Mouse (Mus musculus): ENCODE measurements at regions not wholly inside any gene's neighbourhood (a gene's known extent, or its start where the extent isn't known, plus 50 kb on each side); places are given as distances from the start of the nearest gene placed in this dataset.
"Not testable (repeated sequence)": the region's sequence is repeated elsewhere in the genome, so short reads cannot be mapped to it uniquely, and the experiment has no call there.

DNA sequence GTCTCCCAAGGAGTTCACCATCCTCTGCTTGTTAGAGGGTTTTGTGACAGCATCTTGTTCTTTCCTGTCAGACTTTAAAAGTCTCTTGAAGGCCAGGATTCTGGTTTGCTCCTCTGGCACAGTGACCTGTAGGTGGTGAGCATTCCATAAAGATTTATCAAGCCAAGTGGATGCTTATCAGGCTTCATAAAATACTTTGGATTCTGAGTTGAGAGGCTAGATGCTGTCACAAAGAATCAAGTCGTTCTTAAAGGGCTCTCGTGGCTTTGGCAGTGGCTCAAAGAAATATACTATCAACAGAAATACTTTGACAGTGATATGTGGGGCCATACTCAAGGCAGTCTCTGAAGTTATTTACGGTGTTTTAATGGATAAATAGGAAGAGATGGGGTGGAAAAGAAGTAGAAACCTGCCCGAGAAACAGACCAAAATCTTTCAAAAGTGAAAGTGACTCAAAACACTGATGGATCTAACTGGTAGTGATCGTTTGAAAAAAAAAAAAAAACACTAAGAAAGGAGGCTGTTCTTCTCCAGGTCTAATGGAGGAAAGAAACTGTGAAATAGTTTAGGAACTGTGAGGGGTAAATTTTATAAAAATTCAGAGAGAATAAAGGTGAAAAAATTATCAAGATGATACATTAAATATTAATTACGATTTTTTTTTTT lies 273.2 kb upstream of the Pfkp start:
- H3K4me1 ChIP-seq (ENCODE audit: control insufficient read depth, insufficient read depth, low read length): no peaks in the 10 kb centered on the region
- no peak overlapping the region for H3K4me3 ChIP-seq (ENCODE audit: insufficient read depth, low read length)
- H3K27ac ChIP-seq (ENCODE audit: insufficient read depth, low read length): no peak overlapping the region
- no peak for TF ChIP-seq POLR2A (IDR thresholded peaks at IDR 0.05; ENCODE audit: extremely low read depth, insufficient read depth, low read length)
- no peak for TF ChIP-seq CTCF (IDR thresholded peaks at IDR 0.05; ENCODE audit: extremely low read depth, insufficient read depth, low read length)

DNA sequence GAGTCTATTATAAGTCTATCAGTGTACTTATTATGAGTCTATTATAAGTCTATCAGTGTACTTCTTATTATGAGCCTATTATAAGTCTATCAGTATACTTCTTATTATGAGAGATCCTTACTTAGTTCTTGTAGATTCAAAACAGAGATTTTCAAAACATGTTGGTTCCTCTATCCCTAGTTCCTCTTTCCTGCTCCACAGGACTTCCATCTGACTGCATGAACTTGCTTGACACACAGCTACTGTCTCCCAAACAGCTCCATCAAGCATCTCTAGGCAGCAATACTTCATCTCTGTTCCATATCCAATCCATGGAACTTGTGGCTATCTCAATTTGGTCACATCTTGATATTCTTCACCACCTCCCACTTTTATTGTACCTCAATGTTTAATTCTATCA lies 257.4 kb upstream of the Pfkp start:
- TF ChIP-seq CTCF (IDR thresholded peaks at IDR 0.05; ENCODE audit: extremely low read depth, insufficient read depth, low read length) (no peak), POLR2A (IDR thresholded peaks at IDR 0.05; ENCODE audit: extremely low read depth, insufficient read depth, low read length) (no peak)
- H3K27ac ChIP-seq (ENCODE audit: insufficient read depth, low read length): no peak overlapping the region
- no peak overlapping the region for H3K4me3 ChIP-seq (ENCODE audit: insufficient read depth, low read length)
- H3K4me1 ChIP-seq (ENCODE audit: control insufficient read depth, insufficient read depth, low read length): no peaks in the 10 kb centered on the region

DNA sequence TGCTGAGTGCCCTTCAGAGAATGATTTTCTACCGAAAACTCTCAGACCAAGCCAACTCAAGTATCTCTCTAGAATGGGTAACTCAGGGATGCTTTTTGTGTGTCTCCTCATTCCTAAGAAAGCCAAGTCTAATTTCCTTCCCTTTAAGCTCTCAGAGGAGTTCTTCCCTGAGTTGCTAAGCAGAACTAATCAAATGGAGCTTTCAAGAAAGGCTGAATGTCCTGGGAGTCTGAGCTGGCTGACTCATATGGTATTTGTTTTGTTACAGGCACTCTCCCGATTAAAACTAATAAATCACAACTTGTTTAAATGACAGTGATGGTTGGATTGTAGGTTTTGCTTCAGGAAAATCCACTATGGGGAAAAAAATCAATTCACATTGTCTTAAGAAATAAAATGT lies 253.1 kb upstream of the Pfkp start:
- H3K4me1 ChIP-seq (ENCODE audit: control insufficient read depth, insufficient read depth, low read length): no peaks in the 10 kb centered on the region
- no peak for TF ChIP-seq CTCF (IDR thresholded peaks at IDR 0.05; ENCODE audit: extremely low read depth, insufficient read depth, low read length)
- no peak for TF ChIP-seq POLR2A (IDR thresholded peaks at IDR 0.05; ENCODE audit: extremely low read depth, insufficient read depth, low read length)
- H3K27ac ChIP-seq (ENCODE audit: insufficient read depth, low read length): no peak overlapping the region
- H3K4me3 ChIP-seq (ENCODE audit: insufficient read depth, low read length): no peak overlapping the region

DNA sequence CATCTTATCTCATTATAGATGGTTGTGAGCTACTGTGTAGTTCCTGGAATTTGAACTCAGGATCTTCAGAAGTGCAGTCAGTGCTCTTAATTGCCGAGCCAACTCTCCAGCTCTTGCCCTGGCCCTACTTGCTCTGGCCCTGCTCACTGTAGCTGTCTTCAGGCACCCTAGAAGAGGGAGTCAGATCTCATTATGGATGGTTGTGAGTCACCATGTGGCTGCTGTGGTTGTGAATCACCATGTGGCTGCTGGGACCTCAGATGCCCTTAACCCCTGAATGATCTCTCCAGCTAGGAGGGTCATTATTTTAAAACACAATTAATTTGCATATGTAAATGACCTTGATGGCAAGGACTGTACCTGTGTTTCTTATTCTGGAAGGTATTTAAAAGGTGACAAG lies 249.1 kb upstream of the Pfkp start:
- no peak overlapping the region for H3K4me3 ChIP-seq (ENCODE audit: insufficient read depth, low read length)
- H3K4me1 ChIP-seq (ENCODE audit: control insufficient read depth, insufficient read depth, low read length): no peaks in the 10 kb centered on the region
- H3K27ac ChIP-seq (ENCODE audit: insufficient read depth, low read length): no peak overlapping the region
- no peak for TF ChIP-seq POLR2A (IDR thresholded peaks at IDR 0.05; ENCODE audit: extremely low read depth, insufficient read depth, low read length)
- TF ChIP-seq CTCF (IDR thresholded peaks at IDR 0.05; ENCODE audit: extremely low read depth, insufficient read depth, low read length): no peak

DNA sequence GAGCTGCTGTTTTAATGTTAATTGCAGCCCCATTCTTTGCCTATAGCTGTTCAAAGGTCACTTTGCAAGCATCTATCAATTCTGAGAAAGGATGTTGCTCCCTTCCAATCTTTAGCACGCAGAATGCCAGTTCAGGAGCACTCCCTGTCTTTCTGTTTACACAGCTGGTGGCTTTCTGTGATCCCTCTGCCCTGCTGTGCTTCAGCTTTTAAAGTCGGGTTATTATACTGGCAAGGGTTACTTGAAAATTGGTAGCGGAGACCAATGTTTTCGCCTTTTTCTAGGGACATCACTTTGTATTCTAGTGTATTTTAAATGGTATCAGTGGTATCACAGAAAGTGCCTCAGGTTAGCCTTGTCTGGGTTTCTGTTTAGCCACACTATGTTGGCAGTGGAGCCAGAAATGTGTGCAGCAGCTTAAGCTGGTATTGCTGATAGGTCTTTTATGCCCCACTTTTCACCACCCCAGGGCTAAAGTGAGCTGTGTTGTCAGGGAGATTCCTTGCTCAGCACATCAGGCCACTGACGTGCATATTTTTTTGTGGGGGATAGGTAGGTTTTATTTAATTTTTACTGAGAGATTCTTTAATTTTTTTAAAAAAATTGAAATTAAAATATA lies 243.0 kb upstream of the Pfkp start:
- no peak overlapping the region for H3K27ac ChIP-seq (ENCODE audit: insufficient read depth, low read length)
- H3K4me1 ChIP-seq (ENCODE audit: control insufficient read depth, insufficient read depth, low read length): no peaks in the 10 kb centered on the region
- TF ChIP-seq POLR2A (IDR thresholded peaks at IDR 0.05; ENCODE audit: extremely low read depth, insufficient read depth, low read length) (no peak), CTCF (IDR thresholded peaks at IDR 0.05; ENCODE audit: extremely low read depth, insufficient read depth, low read length) (no peak)
- no peak overlapping the region for H3K4me3 ChIP-seq (ENCODE audit: insufficient read depth, low read length)

DNA sequence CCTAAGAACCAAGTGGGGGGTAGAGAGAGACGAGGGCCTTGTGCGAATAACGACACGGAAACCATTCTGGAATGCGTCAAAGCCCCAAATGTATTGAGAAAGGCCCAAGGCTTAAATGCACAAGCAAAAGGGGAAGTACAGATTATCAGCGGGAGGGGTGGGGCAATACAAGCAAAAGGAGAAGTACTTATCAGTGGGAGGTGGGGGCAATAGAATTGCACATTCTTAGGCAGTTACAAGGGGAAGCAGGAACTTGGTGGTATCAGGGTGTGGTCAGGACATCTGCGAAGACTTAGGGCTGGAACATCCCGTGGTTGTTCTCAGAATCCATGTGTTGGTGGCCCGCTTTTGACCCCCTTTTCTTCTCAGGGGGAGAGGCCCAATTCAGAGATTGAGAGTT lies 240.9 kb upstream of the Pfkp start:
- H3K4me3 ChIP-seq (ENCODE audit: insufficient read depth, low read length); H3K4me1 ChIP-seq (ENCODE audit: control insufficient read depth, insufficient read depth, low read length); H3K27ac ChIP-seq (ENCODE audit: insufficient read depth, low read length): not testable (repeated sequence)

DNA sequence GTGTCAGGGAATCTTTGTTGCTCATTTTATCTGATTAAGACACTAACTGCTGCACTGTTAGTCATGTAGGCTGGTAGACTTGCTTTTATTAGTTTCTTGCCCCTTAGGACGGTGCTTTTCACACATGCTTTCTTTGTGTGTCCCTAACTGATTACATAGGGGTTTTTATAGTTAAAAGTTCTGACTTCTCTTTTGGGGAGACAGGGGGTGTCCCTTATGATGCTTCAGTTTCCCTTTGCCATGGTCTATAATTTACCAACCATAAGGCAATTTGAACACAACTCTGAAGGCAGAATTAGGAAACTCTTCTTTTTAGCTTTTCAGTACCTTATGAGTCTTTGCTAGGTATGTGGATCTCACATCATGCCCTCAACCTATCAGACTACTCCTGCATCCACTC lies 239.8 kb upstream of the Pfkp start:
- Histone ChIP-seq H3K4me1 (ENCODE audit: control insufficient read depth, insufficient read depth, low read length) (no peaks in the 10 kb centered on the region), H3K4me3 (ENCODE audit: insufficient read depth, low read length) (no peak overlapping the region), H3K27ac (ENCODE audit: insufficient read depth, low read length) (no peak overlapping the region)
- TF ChIP-seq CTCF (IDR thresholded peaks at IDR 0.05; ENCODE audit: extremely low read depth, insufficient read depth, low read length) (no peak), POLR2A (IDR thresholded peaks at IDR 0.05; ENCODE audit: extremely low read depth, insufficient read depth, low read length) (no peak)

DNA sequence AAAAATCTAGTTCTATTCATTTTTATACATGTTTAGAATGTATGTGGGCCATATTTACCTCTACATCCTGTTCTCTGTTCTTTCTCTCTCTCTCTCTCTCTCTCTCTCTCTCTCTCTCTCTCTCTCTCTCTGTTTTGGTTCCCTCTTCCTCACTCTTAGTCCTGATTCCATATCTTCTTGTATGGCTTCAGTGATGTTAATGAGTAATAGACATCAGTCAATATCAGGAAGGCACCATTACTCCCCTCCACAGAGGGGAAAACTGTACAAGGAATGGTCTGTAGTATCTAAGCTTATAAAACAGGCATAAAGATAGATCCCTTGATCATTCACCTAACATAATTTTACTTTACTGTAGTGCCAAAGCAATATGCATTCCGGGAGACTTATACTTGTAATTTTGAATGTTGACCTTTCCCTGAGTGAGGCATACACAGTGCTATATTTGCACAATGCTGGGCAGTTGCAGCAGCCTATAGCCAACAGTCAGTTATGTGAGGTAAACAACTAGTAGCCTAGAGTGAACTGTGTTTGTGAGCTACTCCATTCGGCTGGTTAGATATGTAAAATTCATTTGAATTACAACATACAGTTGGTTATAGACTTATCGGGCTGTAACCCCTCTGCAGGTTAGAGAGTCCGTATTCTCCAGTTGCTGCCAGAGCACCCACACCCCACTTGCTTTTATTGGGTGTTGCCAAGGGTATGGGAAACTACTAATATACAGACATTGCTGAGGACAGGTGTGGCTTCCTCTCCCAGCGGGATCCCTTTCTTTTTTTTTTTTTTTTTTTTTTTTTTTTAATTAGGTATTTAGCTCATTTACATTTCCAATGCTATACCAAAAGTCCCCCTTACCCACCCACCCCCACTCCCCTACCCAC lies 228.7 kb upstream of the Pfkp start:
- Histone ChIP-seq H3K27ac (ENCODE audit: insufficient read depth, low read length) (no peak overlapping the region), H3K4me1 (ENCODE audit: control insufficient read depth, insufficient read depth, low read length) (no peaks in the 10 kb centered on the region), H3K4me3 (ENCODE audit: insufficient read depth, low read length) (no peak overlapping the region)
- TF ChIP-seq CTCF (IDR thresholded peaks at IDR 0.05; ENCODE audit: extremely low read depth, insufficient read depth, low read length): no peak
- no peak for TF ChIP-seq POLR2A (IDR thresholded peaks at IDR 0.05; ENCODE audit: extremely low read depth, insufficient read depth, low read length)

DNA sequence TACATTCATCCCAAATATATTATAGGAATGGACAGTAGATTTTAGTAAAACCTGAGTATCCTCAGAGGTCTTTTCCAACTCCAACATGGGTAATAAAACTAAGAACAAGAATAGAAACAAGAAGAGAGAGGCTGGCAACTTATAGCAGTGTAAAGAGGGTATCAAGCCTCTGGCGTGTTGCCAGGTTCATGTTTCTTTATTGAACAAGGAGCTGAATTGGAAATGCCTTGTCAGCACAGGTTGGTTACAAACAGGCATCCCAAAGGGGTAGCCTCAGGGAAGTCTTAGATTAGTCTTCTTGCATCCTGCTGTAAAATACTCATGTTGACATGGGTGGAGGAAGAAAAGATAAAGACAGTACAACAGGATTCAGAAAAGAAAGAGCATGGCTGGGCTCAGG lies 213.6 kb upstream of the Pfkp start:
- TF ChIP-seq CTCF (IDR thresholded peaks at IDR 0.05; ENCODE audit: extremely low read depth, insufficient read depth, low read length): no peak
- no peak for TF ChIP-seq POLR2A (IDR thresholded peaks at IDR 0.05; ENCODE audit: extremely low read depth, insufficient read depth, low read length)
- Histone ChIP-seq H3K27ac (ENCODE audit: insufficient read depth, low read length) (no peak overlapping the region), H3K4me3 (ENCODE audit: insufficient read depth, low read length) (no peak overlapping the region), H3K4me1 (ENCODE audit: control insufficient read depth, insufficient read depth, low read length) (no peaks in the 10 kb centered on the region)

DNA sequence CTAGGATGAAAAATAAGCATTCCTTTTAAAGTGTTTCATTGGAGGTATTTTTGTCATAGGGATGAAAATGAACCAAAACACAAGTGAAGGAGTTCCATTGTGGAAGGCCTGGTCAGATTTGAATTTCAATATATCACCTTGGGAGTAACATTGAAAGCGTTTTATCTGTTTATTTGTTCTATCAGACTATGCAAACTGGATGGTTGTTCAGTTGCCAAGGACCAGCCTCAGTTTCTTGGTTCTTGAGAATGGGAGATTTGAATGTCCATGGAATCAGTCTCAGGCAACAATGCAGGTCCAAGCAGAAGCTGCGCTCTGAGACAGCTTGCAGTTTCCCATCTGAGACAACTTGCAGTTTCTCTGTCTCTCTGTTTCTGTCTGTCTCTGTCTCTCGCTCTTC lies 211.0 kb upstream of the Pfkp start:
- no peak for TF ChIP-seq POLR2A (IDR thresholded peaks at IDR 0.05; ENCODE audit: extremely low read depth, insufficient read depth, low read length)
- no peak for TF ChIP-seq CTCF (IDR thresholded peaks at IDR 0.05; ENCODE audit: extremely low read depth, insufficient read depth, low read length)
- H3K27ac ChIP-seq (ENCODE audit: insufficient read depth, low read length): no peak overlapping the region
- H3K4me3 ChIP-seq (ENCODE audit: insufficient read depth, low read length): no peak overlapping the region
- H3K4me1 ChIP-seq (ENCODE audit: control insufficient read depth, insufficient read depth, low read length): no peaks in the 10 kb centered on the region
